In the genomic region with DNA sequence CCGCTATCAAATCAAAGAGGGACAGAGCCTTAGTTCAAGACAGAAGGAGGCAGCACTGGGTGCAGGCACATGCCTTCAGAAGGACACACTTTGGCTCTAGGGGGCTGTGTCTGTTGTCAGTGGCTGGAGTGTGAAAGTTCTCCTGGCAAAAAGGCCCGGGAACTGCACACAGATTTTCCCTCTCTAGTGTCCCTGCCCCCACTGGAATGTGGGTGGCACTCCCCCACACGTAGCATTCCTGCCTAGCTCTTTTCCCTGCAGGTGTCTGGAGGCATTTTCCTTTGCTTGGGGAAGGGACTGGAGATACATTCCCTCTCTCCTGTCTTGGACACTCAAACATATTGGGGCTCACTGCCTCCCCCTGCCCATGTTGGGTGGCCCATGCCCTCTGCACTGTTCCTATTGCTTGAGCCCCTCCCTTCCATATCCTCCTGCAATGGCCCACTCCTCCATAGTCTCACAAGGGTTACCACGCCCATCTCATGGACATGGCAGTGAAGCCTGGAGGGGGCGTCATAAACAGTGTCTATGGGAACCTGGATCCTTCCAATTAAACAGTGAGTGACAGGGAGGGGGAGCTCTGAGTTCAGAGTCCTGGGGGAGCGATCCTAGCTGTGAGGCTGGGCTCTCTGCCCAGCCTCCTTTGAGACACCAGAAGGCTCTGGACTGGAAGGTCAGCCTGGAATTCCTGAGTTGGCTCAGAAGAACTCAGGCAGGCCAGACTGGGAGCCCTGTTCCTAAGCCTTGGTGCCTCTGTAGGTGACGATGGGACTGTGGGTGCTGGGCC, we compare ENCODE assay signal across 8 mouse cellular contexts. TPM values are rescaled to one million over a fixed set of nuclear protein-coding genes. Genes with fewer than 3 reads are reported as not detected.
A peak's percentile ranks its signal among the peaks of the same experiment; 100 is the strongest.
DNase-seq lines count a peak whose midpoint lies in the region; ATAC-seq and TF ChIP-seq lines count a peak whose summit lies in the region.

No protein-coding gene starts in this region.

- peak; percentile 53 for DNase-seq in adrenal gland, postnatal 14 days
- no peak for DNase-seq in adrenal gland, adult 2 months
- no peak for DNase-seq in lung, adult 2 months
- DNase-seq in kidney, postnatal 36 days = peak; percentile 62 to 63
- no peak for DNase-seq in gastrocnemius, adult 2 months
- DNase-seq in urinary bladder, postnatal 14 days (ENCODE audit: low spot score) = no peak

- H3K27me3 ChIP-seq in lung, embryonic 16.5 days (ENCODE audit: control insufficient read depth, insufficient read depth, low read depth, low read length) = peaks cover 15% of the 10 kb centered on the region
- no peaks in the 10 kb centered on the region for H3K27me3 ChIP-seq in forebrain, embryonic 13.5 days

- H3K27ac ChIP-seq in lung, embryonic 16.5 days (ENCODE audit: low read length) = peak overlapping the region; percentile 72
- 0 out of 2 replicates have a peak overlapping the region, but pooled peaks have one; percentile 26 for H3K27ac ChIP-seq in forebrain, embryonic 13.5 days
- no peak overlapping the region for H3K27ac ChIP-seq in gastrocnemius, adult 2 months

- H3K4me3 ChIP-seq in lung, embryonic 16.5 days (ENCODE audit: low read length) = no peak overlapping the region
- H3K4me3 ChIP-seq in lung, adult 2 months (replicated peaks; ENCODE audit: extremely low read depth, low read depth, low read length) = no peak overlapping the region
- no peak overlapping the region for H3K4me3 ChIP-seq in forebrain, embryonic 13.5 days
- no peak overlapping the region for H3K4me3 ChIP-seq in gastrocnemius, adult 2 months

- no peak overlapping the region for H3K4me2 ChIP-seq in lung, embryonic 16.5 days (ENCODE audit: low read depth, low read length)
- no peak overlapping the region for H3K4me2 ChIP-seq in forebrain, embryonic 13.5 days

- peaks cover 10% of the 10 kb centered on the region for H3K4me1 ChIP-seq in lung, embryonic 16.5 days (replicated peaks; ENCODE audit: control insufficient read depth, insufficient read depth, low read length)
- H3K4me1 ChIP-seq in lung, adult 2 months (ENCODE audit: control insufficient read depth, insufficient read depth, low read length) = no peaks in the 10 kb centered on the region
- peaks cover 24% of the 10 kb centered on the region for H3K4me1 ChIP-seq in forebrain, embryonic 13.5 days

- H3K9ac ChIP-seq in lung, embryonic 16.5 days (ENCODE audit: low read length) = no peak overlapping the region
- H3K9ac ChIP-seq in forebrain, embryonic 13.5 days = no peak overlapping the region

- no peaks in the 10 kb centered on the region for H3K36me3 ChIP-seq in lung, embryonic 16.5 days (ENCODE audit: control insufficient read depth, insufficient read depth, low read length)
- peaks cover 80% of the 10 kb centered on the region for H3K36me3 ChIP-seq in forebrain, embryonic 13.5 days (ENCODE audit: poor library complexity, severe bottlenecking)

- peak; percentile 72 for ATAC-seq in lung, embryonic 16.5 days (ENCODE audit: low read depth)
- peak; percentile 68 for ATAC-seq in forebrain, embryonic 13.5 days

- intact Hi-C loops in gastrocnemius, adult 2 months (cut with DNase I) = no loop called here

- TF ChIP-seq POLR2A in lung, adult 2 months (IDR thresholded peaks at IDR 0.05; ENCODE audit: borderline replicate concordance, extremely low read depth, low read depth, low read length) = no peak

- H3K9me3 ChIP-seq in lung, embryonic 16.5 days (ENCODE audit: control insufficient read depth, low read length) = no peaks in the 10 kb centered on the region
- no peaks in the 10 kb centered on the region; the same call in 1 of the 2 replicates for H3K9me3 ChIP-seq in forebrain, embryonic 13.5 days (replicated peaks)

- no peak for TF ChIP-seq CTCF in lung, adult 2 months (IDR thresholded peaks at IDR 0.05; ENCODE audit: insufficient read depth, low read length)
- no peak for TF ChIP-seq CTCF in gastrocnemius, adult 2 months (IDR thresholded peaks at IDR 0.05)

- 48% methylated on average over 7 of the region's 7 CpGs for WGBS in lung, embryonic 16.5 days
- 59% methylated on average over 7 of the region's 7 CpGs for WGBS in lung, adult 2 months
- WGBS in forebrain, embryonic 13.5 days = 59% methylated on average over 7 of the region's 7 CpGs

RNA-seq across cellular contexts. Expression of gene Crb2, which starts 12.3 kb away (rescaled TPM):
- total RNA-seq in adrenal gland, postnatal 14 days (2021) = 0.60 and 0.82 TPM in 2 replicates
- total RNA-seq in adrenal gland, adult 2 months (2021) = under 1 TPM; 0.32 to 0.73 TPM
- 0.47 and 0.86 TPM in 2 replicates for polyA plus RNA-seq in adrenal gland, adult 2 months (2012; rRNA removed)
- 0.77 and 0.88 TPM in 2 replicates for polyA plus RNA-seq in lung, embryonic 16.5 days (2015; fragmentation: Nextera tagmentation; extraction: Ambion mirVana)
- polyA plus RNA-seq in lung, adult 2 months (2012; rRNA removed) = 1.7 and 2.4 TPM in 2 replicates
- 9.1 and 12.8 TPM in 2 replicates for polyA plus RNA-seq in forebrain, embryonic 13.5 days (2015; fragmentation: Nextera tagmentation; extraction: Ambion mirVana)
- not detected for total RNA-seq in gastrocnemius, adult 2 months (2021)

Comparison
In these comparisons a context has a peak if more than half of its experiments do, and no peak if none do; other contexts are left out.
1. DNase-seq: peak in adrenal gland, postnatal 14 days (single experiment) and kidney, postnatal 36 days (2 of 2); none in adrenal gland, adult 2 months (single experiment), lung, adult 2 months (single experiment), gastrocnemius, adult 2 months (single experiment) and urinary bladder, postnatal 14 days (single experiment).